Mouse (Mus musculus) mouse trophoblast stem cell (cell line): ENCODE measurements around the gene Prox2.

ENCODE experiments used
- in situ Hi-C, 2 experiments: fragments of 300-500 bp; cut with MseI, MboI; formaldehyde crosslinking; loops; 2 replicates in 1 of 2; 3 replicates in 1 of 2; pipeline ENCODE4 v1.15.1; 2025

The Prox2 gene

GRCm38 (mm10) chr12:85134043-85134794, 23.7 kb upstream of the Prox2 start:
- in situ Hi-C loops = no loop called here

- in situ Hi-C loops = no loop called here
Observed at GRCm38 (mm10) chr12:85131361-85131760, 20.8 kb upstream of the Prox2 start.

DNA sequence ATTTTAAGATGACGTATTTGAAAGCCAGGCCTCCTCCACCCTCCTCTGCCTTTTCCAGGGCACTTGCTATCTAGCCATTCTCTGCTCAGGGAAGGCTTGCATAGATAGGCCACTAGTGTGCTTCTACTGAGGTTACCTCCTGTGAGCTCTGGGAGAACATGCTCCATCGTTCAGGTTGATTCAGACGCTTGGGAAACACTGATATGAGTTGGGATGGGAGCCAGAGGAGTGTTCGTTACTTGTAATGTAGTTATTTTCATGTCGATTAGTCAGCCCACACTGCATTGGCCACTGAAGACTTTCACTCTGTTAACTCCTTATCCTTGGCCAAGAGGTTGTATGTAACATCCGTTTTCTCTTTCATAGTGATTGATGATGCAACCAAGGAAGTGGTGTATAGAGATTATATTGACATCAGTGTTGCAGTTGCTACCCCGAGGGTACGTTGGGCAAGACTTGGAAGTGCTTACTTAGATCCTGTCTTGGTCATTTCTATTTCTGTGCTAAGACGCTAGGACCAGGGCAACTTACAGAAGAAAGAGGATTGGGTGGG, 18.9 kb upstream of the Prox2 start:
- in situ Hi-C loops = no loop called here

DNA sequence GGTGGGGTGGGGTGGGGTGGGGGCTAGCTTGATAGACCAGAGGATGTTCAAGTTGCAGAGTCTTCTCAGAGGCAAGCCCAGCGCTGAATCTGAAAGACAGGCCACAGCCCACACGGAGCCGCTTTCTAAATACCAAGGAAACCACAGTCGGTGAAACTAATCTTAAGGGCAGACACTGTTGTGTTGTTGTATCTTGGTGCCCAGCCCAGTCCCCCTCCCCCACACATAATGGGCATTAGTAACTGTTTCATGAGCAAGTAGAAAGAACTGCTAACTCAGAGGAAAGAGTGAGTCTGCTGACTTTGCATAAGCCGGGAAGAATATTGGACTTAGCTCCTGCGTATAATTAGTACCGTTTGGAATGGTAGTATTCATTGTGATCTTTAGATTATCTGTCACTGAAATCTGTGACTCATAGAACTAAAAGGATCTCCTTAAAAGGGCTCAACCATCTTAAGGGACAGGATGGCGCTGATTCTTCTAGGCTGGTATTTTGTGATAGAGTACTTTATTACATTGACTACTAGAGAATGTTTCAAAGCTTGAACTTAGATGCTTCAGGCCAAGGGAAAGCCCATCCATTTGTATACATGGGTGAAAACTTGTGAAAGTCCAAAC, 16.5 kb upstream of the Prox2 start:
- in situ Hi-C loops = no loop called here

DNA sequence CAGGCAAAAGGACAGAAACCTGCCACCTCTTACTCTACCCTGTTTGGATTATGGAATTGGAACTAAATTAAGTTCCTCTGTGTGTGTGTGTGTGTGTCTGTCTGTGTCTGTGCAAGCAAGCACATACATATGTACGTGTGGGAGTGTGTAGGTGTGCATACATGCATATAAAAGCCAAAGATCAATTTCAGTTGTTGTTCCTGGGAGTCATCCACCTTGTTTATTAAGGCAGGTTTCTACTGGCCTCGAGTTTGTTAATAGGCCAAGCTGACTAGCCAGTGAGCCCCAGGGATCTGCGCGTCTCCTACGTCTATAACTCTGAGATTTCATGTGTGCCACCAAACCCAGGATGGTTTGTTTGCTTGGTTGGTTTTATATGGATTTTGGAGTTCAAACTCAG, 14.2 kb upstream of the Prox2 start:
- in situ Hi-C loops = no loop called here

- in situ Hi-C loops = no loop called here
Observed at GRCm38 (mm10) chr12:85123645-85124044, 13.1 kb upstream of the Prox2 start.

GRCm38 (mm10) chr12:85123108-85123530, 12.6 kb upstream of the Prox2 start:
- in situ Hi-C loops = no loop called here

DNA sequence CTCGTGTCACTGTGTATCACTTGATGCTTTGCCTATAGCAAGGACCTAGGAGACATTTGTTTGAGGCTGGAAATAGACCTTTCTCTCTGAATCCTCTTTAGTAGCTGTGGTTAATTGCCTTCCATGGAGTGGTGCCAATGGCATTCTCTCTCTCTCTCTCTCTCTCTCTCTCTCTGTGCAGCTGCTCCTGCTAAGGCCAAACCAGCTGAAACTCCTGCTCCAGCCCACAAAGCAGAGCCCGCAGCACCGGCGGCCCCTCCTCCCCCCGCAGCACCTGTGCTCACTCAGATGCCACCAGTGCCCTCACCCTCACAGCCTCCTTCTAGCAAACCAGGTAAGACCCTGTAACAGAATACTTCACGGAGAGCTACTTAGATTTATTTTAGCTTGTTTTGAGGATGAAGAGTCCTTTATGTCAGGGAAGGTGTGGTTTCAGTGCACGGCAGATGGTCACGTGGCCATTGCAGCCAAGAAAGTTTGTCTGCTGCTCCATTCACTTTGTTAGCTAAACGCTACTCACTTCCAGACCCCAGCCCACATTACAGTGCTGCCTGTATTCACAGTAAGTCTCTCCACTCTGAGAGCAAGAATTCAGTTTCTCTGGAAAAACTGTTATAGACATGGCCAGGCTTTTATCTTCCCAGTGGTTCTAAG, 11.4 kb upstream of the Prox2 start:
- in situ Hi-C loops = no loop called here

GRCm38 (mm10) chr12:85115678-85116077, 5.1 kb upstream of the Prox2 start:
- in situ Hi-C loops = no loop called here

DNA sequence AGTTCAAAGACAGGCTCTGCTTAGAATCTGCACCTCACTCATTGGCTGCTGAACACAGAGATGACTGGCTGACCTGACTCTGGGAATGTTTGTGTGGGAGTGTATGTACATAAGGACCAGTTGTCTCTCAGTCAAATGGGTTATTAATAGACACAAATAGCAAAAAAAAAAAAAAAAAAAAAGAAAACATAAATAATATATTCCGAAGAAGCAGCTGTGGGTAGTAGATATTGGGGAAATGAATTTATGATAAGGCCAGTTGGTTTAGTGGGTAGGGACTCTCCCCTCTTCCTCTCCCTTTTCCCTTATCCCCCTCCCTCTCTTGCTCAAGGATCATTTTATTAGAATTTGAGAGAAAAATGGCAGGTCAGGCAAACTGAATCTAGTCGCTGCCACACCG, 3.4 kb upstream of the Prox2 start:
- in situ Hi-C loops = no loop called here

- in situ Hi-C loops = no loop called here
Observed at GRCm38 (mm10) chr12:85113337-85113736, 2.8 kb upstream of the Prox2 start.

DNA sequence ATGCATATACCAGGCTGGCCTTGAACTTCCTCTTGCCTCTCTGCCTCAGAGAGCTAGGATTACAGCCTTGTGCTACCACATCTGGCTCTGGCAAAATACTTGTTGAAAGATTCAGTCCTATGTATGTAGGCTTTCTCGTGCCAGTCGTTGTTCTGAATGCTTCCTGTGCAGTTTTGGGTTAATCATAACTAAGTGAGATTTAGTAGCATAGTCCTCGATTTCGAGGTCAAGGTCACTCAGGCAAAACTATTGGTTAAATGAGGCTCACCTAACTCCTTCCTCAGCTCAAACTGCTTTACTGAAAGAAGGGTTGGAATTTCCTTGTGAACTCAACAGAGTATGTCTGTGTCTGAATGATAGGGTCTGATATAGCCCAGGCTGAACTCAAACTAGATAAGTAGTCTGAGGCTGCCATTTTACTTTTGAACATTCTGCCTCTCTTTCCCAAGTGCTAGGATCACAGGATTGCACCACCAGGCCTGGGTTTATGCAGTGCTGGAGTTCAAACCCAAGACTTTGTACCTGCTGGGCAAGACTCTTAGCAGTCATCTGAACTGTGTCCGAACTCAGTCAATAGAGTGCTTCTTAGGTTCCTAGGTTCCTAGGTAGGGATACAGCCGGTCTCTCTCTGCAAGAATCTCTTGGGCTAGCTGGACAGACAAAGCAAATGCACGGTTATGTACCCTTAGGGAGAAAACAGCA, 2.1 kb upstream of the Prox2 start:
- in situ Hi-C loops = no loop called here

DNA sequence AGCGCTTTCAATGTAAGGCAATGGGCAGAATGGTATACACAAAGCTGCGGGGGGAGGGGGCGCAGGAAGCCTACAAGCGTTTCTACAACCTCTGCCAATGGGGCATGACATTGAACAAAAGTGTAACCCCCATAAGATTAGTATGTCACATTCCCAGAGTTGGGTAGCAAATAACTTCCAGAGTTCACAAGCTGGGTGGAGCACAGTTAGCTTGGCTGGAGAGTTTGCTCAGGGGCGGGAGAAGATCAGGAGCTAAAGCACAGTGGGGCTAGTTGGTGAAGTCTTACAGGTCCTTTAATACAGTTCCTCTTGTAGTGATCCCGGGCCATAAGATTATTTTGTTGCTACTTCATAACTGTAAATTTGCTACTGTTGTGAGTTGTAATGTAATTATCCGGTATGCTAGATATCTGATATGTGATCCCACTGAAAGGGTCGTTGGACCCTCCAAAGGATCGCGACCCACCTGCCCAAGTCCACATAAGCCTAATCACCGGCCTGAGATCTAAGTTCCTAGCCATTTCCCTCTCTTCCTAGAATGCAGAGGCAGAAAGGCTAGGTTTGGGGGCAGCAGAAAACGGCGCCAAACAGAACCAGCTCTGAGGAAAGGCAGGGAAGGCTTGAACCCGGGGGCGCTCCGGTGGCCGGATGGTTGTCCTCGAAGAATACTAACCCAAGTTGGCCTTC, 405 bp downstream of the Prox2 start:
- in situ Hi-C loops = no loop called here

DNA sequence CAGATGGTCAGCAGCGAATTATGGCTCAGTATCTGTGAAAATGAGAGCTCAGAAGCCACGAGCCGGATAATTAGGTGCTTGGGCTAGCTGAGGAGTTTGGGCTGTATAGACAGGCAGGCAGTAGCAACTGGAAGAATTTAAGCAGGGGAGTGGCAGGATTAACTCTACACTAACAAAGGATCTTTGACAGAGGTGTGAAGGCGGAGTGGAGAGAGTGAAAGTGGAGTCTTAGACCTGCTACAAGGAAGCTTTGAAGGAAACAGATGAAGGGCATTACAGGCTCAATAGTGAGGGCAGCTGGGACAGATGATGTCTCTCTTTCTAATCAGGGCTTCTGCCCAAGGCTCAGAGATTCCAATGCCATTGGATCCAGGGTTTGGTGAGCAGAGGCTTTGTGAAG, 1.1 kb downstream of the Prox2 start:
- in situ Hi-C loops = no loop called here

DNA sequence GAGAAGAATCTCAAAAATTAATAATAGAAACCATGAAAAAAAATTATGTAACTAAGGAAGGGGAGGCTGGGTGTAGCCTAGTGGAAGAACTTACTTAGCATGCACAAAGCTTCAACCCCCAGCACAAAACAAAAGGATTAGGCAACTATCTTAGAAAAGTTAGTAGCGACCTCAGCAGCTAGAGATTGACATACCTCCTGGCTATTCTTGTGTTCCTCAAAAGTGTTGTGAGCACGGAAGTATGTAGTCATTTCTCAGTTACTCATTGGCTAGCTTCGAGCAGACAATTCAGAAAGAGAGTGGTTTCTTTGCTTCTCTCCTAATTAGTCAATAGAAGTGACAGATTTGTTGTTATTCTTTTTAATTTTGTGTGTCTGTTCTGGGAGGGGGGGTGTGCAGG, 1.9 kb downstream of the Prox2 start:
- in situ Hi-C loops = no loop called here

- in situ Hi-C loops = no loop called here
Observed at GRCm38 (mm10) chr12:85106292-85106691, 4.3 kb downstream of the Prox2 start.

DNA sequence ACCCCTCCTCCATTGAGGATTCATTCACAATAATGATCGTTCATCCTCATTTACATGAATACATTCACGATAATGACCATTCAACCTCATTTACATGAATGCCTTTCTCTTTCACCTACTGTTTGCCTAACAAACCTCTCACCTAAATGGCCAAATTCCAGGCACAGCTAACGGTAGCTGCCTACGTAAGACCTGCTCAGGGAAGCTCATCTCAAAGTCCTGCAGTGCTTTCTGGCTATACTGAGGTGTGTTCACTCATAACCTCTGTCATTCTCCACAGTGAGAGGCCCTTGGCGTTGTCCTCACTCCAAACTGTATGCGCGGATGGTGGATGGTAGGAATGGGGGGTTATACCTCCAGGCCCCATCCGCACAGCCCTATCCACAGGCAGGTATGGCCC, 5.8 kb downstream of the Prox2 start:
- in situ Hi-C loops = no loop called here

DNA sequence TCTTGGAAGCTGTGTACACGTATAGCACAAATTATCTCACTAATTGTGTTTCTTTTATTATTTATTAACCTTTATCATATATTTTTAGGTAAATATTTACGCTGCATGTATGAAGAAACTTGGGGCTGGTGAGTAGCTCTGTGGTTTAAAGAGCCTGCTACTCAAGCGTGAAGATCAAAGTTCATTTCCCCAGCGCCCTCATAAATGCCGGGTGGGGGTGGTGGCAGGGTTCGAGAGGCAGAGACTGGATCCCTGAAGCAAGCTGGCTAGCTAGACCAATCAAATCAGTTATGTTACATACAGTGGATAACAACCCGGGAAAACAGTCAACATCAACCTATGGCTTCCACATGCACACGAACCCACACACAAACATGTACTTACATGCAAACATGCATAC, 7.5 kb downstream of the Prox2 start:
- in situ Hi-C loops = no loop called here

DNA sequence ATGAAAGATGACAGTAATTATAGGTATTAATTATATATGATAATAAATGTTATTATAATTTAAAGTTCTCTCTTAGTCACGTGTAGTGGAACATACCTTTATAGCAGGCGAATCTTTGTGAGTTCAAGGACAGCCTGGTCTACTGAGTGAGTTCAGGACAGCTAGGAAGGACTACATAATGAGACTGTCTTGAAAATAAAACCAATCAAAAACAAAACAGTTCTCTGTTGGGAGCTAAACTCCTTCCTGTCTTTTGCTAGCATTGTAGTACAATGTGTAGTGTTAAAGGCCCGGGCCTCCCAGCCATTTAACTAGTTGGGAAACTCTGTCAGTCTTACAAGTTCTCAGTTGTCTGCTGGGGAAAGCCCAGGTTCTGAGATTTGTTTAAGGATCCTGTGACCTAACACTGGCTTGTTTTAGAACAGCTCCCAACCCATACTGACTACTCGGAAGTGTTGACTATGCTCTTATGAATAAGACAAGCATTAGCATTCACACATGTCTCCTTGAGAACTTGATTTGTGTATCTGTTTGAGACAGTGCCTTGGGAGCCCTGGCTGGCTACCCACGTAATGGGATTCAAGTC, 8.9 kb downstream of the Prox2 start:
- in situ Hi-C loops = no loop called here

- in situ Hi-C loops = no loop called here
Observed at GRCm38 (mm10) chr12:85101001-85101400, 9.6 kb downstream of the Prox2 start.

DNA sequence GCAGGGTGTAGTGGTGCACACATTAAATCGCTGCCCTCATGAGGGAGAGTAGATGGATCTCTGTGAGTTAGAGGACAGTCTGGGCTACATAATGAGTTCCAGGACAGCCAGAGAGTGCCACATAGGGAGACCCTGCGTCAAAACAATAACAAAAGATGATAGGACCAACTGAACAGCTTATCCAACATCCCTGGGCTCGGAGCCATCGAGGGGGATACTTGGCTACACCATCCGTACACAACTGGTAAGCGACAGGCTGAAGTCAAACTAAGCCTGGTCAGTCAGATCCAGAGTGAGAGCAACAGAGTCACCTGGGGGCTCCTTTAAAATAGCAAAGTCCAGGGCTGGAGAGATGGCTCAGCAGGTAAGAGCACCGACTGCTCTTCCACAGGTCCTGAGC, 14.7 kb downstream of the Prox2 start:
- in situ Hi-C loops = no loop called here
